Mouse (Mus musculus): ENCODE results near the gene Mafb. TPM values are rescaled to one million over a fixed set of nuclear protein-coding genes. Genes with fewer than 3 reads are reported as not detected.

Gene Mafb
- total RNA-seq, 2 experiments from 2014 or later: 12.0 to 12.2 TPM

DNA sequence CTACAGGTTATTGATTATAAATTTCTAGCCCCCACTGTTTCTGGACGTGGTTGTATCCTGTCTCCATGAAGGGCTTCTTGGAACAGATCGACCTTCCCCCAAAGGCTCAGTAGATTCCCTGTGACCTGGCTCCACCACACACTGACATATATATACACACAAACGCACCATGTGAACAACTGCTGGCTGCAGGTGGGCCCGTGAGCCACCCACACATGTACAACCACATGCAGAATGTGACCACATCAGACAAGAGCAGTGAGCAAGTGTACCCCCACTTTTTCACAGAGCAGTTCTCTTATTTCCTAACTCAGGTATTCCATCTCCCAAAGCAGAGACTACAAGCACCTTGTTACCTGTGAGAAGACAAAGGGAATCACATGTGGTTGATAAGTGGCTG, 39.1 kb downstream of the Mafb start:
- DNase-seq (ENCODE audit: low spot score in 2 of 2): no peak

DNA sequence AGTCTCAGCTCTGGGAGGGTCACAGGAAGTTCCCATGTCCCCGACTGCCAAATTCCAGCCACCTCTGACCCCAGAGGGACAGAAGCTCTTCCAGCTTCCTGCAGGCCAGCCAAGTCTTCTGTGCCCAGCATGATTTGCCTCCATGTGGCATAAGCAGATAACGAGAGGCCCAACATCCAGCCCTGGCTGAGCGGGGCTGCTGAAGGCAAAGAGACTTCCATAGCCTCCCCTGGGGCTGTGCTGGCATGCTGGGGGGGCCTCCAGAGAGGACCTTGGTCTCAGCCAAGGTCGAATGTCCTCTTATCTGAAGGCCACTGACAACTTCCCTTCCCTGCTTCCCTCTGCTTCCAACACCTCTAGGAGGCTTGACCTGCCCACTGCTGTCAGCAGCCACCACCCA, 39.7 kb downstream of the Mafb start:
- DNase-seq (ENCODE audit: low spot score in 2 of 2): peak; percentile 13 to 38

- DNase-seq (ENCODE audit: low spot score in 2 of 2): no peak
These were observed 41.7 kb downstream of the Mafb start for GRCm38 (mm10) chr2:160325105-160325644.

- DNase-seq (ENCODE audit: low spot score in 2 of 2): no peak
These were observed 45.0 kb downstream of the Mafb start for GRCm38 (mm10) chr2:160321829-160322228.

DNA sequence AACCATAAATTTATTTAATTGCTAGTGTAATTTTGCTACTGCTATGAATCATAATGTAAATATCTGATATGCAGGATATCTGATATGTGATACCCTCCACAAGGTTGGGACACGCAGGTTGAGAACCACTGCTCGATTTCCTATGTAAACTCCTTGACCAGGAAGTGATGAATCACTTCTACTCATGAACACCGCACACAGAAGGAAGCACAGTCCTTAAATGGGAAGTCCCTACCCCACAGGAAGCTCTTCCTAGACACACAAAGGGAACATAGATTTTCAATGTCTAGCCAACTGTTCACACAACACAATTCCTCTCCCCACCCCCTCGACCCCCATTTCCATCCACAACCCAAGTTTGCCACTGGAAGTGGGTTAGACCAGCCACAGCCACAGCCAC, 48.6 kb downstream of the Mafb start:
- no peak for DNase-seq (ENCODE audit: low spot score in 2 of 2)

Other genes starting within 250 kb of the Mafb start
- gene Gm826, start 32.9 kb downstream of the Mafb start, total RNA-seq (2021): under 1 TPM in 1 of 2 experiments, not detected in 1; 0.73 TPM